Mouse (Mus musculus): ENCODE results near the gene Gm28305. TPM values are rescaled to one million over a fixed set of nuclear protein-coding genes. Genes with fewer than 3 reads are reported as not detected.

Gm28305 gene
- total RNA-seq, 2 experiments from 2014 or later: not detected

DNA sequence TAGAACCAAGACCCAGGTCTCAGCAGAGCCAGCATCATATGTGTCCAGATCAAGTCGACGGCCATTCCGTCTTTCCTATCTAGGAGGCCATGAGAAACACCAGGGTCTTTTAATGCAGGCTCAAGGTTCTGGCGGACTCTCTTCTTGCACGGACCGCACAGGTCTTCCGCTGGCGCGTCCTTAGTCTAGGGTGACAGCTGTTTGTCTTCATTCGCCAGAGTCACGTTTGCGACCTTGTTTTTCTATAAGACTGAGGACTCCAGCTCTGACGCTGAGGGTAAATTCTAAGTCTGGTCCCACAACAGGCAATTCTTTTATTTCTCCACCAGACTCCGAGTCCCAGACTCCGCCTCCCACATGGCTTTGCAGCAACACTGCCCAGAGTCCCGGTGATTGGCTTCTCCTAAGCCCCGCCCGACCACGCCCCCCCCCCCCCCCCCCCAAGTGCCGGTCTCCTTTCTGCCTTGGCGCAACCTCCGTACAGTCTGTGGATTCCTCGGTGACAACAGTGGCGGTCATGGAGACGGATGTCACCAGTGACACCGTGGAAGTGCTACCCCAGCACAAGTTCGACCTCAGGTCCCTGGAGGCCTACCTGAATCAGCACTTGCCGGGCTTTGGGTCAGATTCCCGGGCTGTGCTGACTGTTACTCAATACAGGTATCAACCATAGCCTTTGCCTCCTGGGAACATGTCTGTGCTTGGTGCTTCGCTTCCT is 22.9 kb downstream of the Gm28305 start, which contains the start of gene Acad11:
Acad11 (plus strand) TSS at position 134 of the 718 bp plus-strand sequence.
- intact Hi-C loops (cut with DNase I): no loop called here
- DNase-seq (ENCODE audit: low spot score in 2 of 2): peak; percentile 87 to 89

GRCm38 (mm10) chr9:104064571-104064970 is 24.1 kb downstream of the Gm28305 start:
- no peak for DNase-seq (ENCODE audit: low spot score in 2 of 2)
- intact Hi-C loops (cut with DNase I): no loop called here

- no peak for DNase-seq (ENCODE audit: low spot score in 2 of 2)
- intact Hi-C loops (cut with DNase I): no loop called here
These were observed 29.8 kb downstream of the Gm28305 start for GRCm38 (mm10) chr9:104070241-104070640.

DNA sequence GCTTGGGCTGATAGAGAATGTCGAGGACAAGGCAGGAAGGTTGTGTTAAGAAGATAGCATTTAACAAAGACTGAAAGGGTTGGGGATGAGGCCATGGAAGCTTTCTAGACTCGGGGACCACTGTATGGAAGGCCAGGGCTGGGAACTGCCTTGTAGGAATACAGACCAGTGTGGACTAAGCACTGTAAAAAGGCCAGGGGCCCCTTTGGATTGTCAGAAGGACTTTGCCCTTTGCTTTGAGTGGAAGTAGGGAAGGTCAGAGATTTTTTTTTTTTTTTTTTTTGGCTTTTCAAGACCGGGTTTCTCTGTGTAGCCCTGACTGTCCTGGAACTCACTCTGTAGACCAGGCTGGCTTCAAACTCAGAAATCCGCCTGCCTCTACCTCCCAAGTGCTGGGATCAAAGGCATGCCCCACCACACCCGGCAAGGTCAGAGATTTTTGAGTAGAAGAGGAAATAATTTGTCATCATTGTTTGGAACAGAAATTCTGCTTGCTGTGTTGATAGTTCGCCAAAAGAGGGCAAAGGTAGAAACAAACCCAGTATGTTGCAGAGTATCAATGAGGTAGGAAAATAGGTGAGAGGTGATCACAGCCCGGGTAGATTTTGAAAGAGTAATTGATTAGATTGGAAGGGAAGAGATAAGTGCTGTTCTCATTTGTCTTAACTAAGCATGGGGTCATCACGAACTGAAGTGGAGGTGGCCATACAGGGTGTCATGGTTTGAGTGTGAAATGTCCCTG is 30.6 kb downstream of the Gm28305 start:
- intact Hi-C loops (cut with DNase I): no loop called here

GRCm38 (mm10) chr9:104075808-104076207 is 35.3 kb downstream of the Gm28305 start:
- intact Hi-C loops (cut with DNase I): no loop called here

More for the DNA sequence above, 30.6 kb downstream of the Gm28305 start:
- DNase-seq (ENCODE audit: low spot score in 2 of 2): no peak

GRCm38 (mm10) chr9:104078780-104079179 is 38.3 kb downstream of the Gm28305 start:
- intact Hi-C loops (cut with DNase I): no loop called here

More at GRCm38 (mm10) chr9:104075808-104076207, 35.3 kb downstream of the Gm28305 start:
- DNase-seq (ENCODE audit: low spot score in 2 of 2): peak in 1 of 2 experiments; percentile 13

DNA sequence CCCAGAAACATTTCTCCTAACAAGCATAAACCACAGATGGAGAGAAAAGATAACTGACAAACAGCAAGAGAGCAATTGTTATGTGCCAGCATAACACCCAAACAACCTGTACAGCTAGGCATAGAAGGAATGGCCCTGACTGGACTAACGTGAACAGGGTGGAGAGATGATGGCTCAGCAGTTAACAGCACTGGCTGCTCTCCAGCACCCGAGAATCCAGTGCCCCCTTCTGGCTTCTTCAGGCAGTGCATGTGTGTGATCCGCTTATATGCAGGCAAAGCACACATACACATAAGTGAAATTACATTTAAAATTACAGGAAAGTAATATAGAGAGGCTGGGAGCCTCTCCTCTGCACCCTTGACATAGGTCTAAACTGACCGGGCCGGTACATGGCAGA is 38.9 kb downstream of the Gm28305 start:
- intact Hi-C loops (cut with DNase I): no loop called here
- peak; percentile 33 to 35 for DNase-seq (ENCODE audit: low spot score in 2 of 2)

More at GRCm38 (mm10) chr9:104078780-104079179, 38.3 kb downstream of the Gm28305 start:
- DNase-seq (ENCODE audit: low spot score in 2 of 2): no peak

- DNase-seq (ENCODE audit: low spot score in 2 of 2): no peak
- intact Hi-C loops (cut with DNase I): no loop called here
These were observed 39.6 kb downstream of the Gm28305 start for GRCm38 (mm10) chr9:104080038-104080437.

DNA sequence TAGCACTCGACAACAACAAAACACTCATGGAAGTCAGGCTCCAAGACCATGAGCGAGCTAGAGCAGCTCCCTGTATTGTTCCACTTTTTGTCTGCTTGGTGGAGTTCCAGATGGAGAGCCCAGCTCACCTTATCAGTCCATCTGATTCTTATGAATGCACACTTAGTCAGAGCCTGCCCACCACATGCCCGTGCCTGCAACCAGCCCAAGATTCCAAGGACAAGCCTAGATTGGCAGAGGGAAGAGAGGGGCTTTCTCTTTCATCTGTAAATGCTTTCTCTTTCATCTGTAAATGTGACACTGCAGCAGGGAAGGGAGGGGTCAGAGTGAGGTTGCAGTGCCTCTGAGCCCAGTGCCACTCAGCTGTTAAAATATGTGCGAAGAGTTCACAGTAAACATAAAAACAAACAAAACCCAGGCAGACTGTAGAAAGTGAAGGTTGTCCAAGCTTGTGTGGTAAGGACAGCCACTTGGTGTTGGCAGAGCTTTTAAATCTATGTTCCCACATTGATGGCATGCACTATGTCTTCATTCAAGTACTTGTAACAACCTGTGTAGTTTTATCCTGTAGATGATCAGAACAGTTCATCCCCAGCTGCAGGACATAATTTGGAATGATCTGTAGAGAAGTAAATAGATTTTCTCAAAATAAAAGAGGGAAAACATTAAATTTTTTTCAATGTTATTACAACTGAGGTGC is 45.4 kb downstream of the Gm28305 start:
- DNase-seq (ENCODE audit: low spot score in 2 of 2): no peak
- intact Hi-C loops (cut with DNase I): loop anchor here (5.0 kb wide), 1 partner anchor 106 kb away; no protein-coding TSS in a partner anchor

GRCm38 (mm10) chr9:104088555-104088954 is 48.1 kb downstream of the Gm28305 start:
- intact Hi-C loops (cut with DNase I): loop anchor here (5.0 kb wide), 1 partner anchor 104 kb away; no protein-coding TSS in a partner anchor
- peak in 1 of 2 experiments; percentile 7 for DNase-seq (ENCODE audit: low spot score in 2 of 2)

- no peak for DNase-seq (ENCODE audit: low spot score in 2 of 2)
- intact Hi-C loops (cut with DNase I): no loop called here
These were observed 52.5 kb downstream of the Gm28305 start for GRCm38 (mm10) chr9:104092945-104093344.

DNA sequence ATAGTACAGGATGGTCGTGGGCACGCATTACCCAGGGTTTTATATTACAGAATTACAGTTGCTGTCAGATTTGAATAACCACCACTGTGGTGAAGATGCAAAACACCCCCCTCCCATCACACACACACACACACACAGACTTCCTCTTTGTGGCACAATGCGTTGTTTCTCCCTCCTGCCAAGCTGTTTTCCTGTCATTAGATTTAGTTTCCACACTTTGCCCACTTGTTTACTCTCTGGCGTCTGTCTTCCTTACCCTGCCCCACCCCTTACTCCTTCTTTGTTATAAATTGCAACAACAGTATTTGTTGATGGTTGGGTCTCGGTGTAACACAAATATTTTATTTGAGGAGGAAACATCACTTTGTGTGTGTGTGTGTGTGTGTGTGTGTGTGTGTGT is 57.8 kb downstream of the Gm28305 start:
- no peak for DNase-seq (ENCODE audit: low spot score in 2 of 2)
- intact Hi-C loops (cut with DNase I): no loop called here

GRCm38 (mm10) chr9:104099060-104099459 is 58.6 kb downstream of the Gm28305 start:
- intact Hi-C loops (cut with DNase I): no loop called here
- no peak for DNase-seq (ENCODE audit: low spot score in 2 of 2)

GRCm38 (mm10) chr9:104100822-104101221 is 60.4 kb downstream of the Gm28305 start:
- intact Hi-C loops (cut with DNase I): no loop called here
- no peak for DNase-seq (ENCODE audit: low spot score in 2 of 2)

- intact Hi-C loops (cut with DNase I): no loop called here
- DNase-seq (ENCODE audit: low spot score in 2 of 2): no peak
These were observed 61.0 kb downstream of the Gm28305 start for GRCm38 (mm10) chr9:104101458-104101857.

- intact Hi-C loops (cut with DNase I): no loop called here
- DNase-seq (ENCODE audit: low spot score in 2 of 2): no peak
These were observed 61.8 kb downstream of the Gm28305 start for GRCm38 (mm10) chr9:104102301-104102700.

DNA sequence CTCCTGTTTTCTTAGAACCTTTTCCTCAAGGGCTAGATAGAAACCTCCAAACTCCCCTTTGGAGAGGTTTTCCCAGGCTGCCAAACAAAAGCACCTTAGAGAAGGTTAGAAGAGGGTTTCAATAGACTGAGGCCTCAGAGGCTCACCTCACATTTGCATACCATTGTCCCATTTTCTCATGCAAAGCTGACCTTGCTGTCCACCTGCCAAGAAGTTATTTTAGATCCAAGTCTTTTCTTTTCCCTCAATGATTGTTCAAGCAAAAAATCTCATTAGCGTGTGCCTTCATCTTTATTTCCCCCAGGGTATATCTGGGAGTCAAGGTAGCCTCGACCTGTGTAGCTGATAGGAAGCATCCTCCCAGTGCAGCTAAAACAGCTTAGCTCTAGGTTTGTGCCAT is 62.4 kb downstream of the Gm28305 start:
- intact Hi-C loops (cut with DNase I): no loop called here
- no peak for DNase-seq (ENCODE audit: low spot score in 2 of 2)

DNA sequence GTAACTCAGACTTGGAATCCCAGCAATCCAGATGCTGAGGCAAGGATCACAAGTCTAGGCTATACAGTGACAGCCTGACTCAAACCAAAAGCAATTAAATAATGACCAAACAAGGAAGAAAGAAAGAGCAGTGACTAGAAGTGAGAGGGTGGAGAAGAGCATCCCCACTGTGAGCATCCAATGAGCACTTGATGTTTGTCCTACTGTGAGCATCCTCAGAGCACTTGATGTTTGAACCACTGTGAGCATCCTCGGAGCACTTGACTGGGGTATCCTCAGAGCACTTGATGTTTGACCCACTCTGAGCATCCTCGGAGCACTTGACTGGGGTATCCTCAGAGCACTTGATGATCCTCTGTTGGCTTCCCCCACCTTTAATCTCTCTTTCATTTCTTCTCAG is 64.5 kb downstream of the Gm28305 start:
- intact Hi-C loops (cut with DNase I): no loop called here
- no peak for DNase-seq (ENCODE audit: low spot score in 2 of 2)

GRCm38 (mm10) chr9:104106930-104107329 is 66.5 kb downstream of the Gm28305 start:
- intact Hi-C loops (cut with DNase I): no loop called here
- no peak for DNase-seq (ENCODE audit: low spot score in 2 of 2)

GRCm38 (mm10) chr9:104107482-104107881 is 67.0 kb downstream of the Gm28305 start:
- DNase-seq (ENCODE audit: low spot score in 2 of 2): no peak
- intact Hi-C loops (cut with DNase I): no loop called here
